Mouse (Mus musculus) hindbrain, postnatal 0 days (tissue): ENCODE data around the gene Gm37240. TPM values are rescaled to one million over a fixed set of nuclear protein-coding genes. Genes with fewer than 3 reads are reported as not detected.

ENCODE experiments used
- ATAC-seq: fragments of 200-750 bp; cut with Nextera tagmentation; 2 replicates; pipeline ENCODE4 v1.8.0; 2017; ENCODE audit warnings: mild to moderate bottlenecking, moderate TSS enrichment, moderate library complexity
- DNase-seq: peaks from one replicate; pipeline ENCODE4 v3.0.0-alpha.2; 2015; ENCODE audit warnings: low spot score
- H3K27ac ChIP-seq: fragments of 300-500 bp; sonication (generic); 2 replicates; pipeline ENCODE4 v1.5.1; 2014; ENCODE audit warnings: mild to moderate bottlenecking
- H3K27me3 ChIP-seq: fragments of 300-500 bp; sonication (generic); 2 replicates; pipeline ENCODE4 v1.6.1; 2014; ENCODE audit warnings: low read length, mixed read lengths; ENCODE audit not compliant: insufficient read depth
- H3K36me3 ChIP-seq: fragments of 300-500 bp; sonication (generic); 2 replicates; pipeline ENCODE4 v1.6.1; 2014; ENCODE audit warnings: low read length, mixed read lengths; ENCODE audit not compliant: insufficient read depth
- H3K4me1 ChIP-seq: fragments of 300-500 bp; sonication (generic); 2 replicates; pipeline ENCODE4 v1.6.1; 2014; ENCODE audit warnings: antibody characterized with exemption, low read length, mixed read lengths; ENCODE audit not compliant: insufficient read depth
- H3K4me2 ChIP-seq: fragments of 300-500 bp; sonication (generic); 2 replicates; pipeline ENCODE4 v1.6.1; 2014; ENCODE audit warnings: low read depth, mild to moderate bottlenecking, low read length, moderate library complexity, mixed read lengths
- H3K4me3 ChIP-seq: fragments of 300-500 bp; sonication (generic); 2 replicates; pipeline ENCODE4 v1.5.1; 2014; ENCODE audit warnings: low read length
- H3K9ac ChIP-seq: fragments of 300-500 bp; sonication (generic); replicated peaks from 2 replicates; pipeline ENCODE4 v1.6.1; 2014; ENCODE audit warnings: mild to moderate bottlenecking, low read length, moderate library complexity, mixed read lengths
- H3K9me3 ChIP-seq: fragments of 300-500 bp; sonication (generic); 2 replicates; pipeline ENCODE4 v1.6.1; 2016; ENCODE audit warnings: low read length, mixed read lengths
- CTCF ChIP-seq: IDR thresholded peaks from 2 replicates; pipeline ENCODE4 v1.5.1; 2016; ENCODE audit warnings: antibody characterized with exemption, control low read depth, low read depth
- WGBS: fragments of 180-500 bp; shearing (Covaris S2); extraction: QIAGEN DNeasy Blood & Tissue Kit; methylation state at CpG from one replicate; pipeline ENCODE4 v1.1.7; 2014; 5-methylcytosine and 5-hydroxymethylcytosine counted together
- polyA plus RNA-seq: library from polyadenylated mRNA; unstranded; fragments of >200 nt; fragmentation: Nextera tagmentation; extraction: Ambion mirVana; gene quantifications from 2 replicates; pipeline ENCODE4 v1.2.1, GENCODE M21; 2015
- total RNA-seq: library from RNA; depleted of rRNA; stranded (reverse); fragments of >200 nt; gene quantifications from 2 replicates; pipeline ENCODE4 v1.2.3, GENCODE M21; 2014

Gm37240 gene
- total and polyA plus RNA-seq, 2 experiments from 2014 or later, result 1.5 TPM; not detected in 1

DNA sequence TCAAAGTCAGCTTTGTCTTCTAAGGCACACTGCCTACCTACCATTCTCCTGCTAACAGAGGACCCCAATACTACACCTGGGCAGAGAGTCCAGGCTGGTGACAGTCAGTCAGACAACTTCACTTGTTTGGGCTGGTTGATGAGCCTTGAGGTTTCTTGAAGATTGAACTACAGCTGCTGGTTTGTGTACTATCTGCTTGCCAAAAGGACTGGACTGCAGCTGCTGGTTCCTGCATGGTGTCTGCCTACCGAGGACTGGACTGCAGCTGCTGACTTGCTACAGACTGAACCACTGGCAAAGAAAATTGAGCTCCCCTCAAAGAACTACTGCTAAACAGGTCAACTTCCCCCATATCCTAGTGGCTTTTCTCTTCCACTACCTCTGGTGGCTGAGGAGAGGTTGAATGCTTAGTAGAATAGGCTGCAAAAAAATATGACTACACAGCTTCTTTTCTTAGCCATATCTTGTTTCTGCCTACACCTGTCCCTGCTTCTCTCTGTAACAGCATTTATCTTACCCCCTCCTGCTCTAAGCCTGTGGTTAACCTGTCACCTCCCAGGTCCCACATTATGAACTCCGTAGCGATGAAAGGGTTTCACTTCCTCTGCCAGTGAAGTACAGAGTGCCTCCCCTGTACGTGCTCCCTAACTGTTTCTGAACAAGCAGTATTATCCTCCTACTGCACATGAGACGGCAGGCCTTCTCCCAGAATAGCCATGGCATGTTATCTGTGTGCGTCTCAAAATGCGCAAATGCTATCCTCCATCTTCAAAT is 173.2 kb downstream of the Gm37240 start:
- Histone ChIP-seq H3K4me1 (no peaks in the 10 kb centered on the region), H3K4me2 (no peak overlapping the region), H3K36me3 (no peaks in the 10 kb centered on the region), H3K4me3 (no peak overlapping the region), H3K9ac (no peak overlapping the region), H3K27ac (no peak overlapping the region), H3K27me3 (no peaks in the 10 kb centered on the region), H3K9me3 (no peaks in the 10 kb centered on the region)
- DNase-seq, result no peak
- TF ChIP-seq CTCF, result no peak
- ATAC-seq, result no peak
- WGBS, result 88% methylated on average over 7 of the region's 7 CpGs

DNA sequence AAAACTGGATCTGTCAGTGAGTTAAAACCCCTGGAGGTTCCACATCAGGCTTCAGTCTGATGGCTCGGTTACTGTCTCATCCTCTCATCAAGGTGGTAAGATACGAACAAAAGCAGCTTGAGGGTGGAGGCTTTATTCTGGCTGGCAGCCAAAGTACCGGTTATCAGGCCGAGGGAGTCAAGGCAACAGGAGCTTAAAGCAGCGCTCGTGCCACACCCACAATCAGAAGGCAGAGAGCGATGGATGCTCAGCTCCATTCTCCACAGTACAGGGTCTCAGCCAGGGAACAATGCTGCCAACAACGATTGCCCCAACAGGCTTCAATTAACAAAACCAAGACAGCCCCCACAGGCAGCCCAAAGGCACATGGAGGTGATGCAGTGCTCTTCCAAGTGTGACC is 176.6 kb downstream of the Gm37240 start:
- Histone ChIP-seq H3K4me3 (no peak overlapping the region), H3K36me3 (no peaks in the 10 kb centered on the region), H3K4me1 (no peaks in the 10 kb centered on the region), H3K9me3 (no peaks in the 10 kb centered on the region), H3K4me2 (no peak overlapping the region), H3K27me3 (no peaks in the 10 kb centered on the region), H3K9ac (no peak overlapping the region), H3K27ac (no peak overlapping the region)
- ATAC-seq, result no peak
- DNase-seq, result no peak
- WGBS, result 37% methylated on average over 8 of the region's 8 CpGs
- TF ChIP-seq CTCF, result no peak

GRCm38 (mm10) chr3:85707421-85707820 is 179.9 kb downstream of the Gm37240 start:
- peak; percentile 72 for TF ChIP-seq CTCF
- H3K36me3 ChIP-seq, result no peaks in the 10 kb centered on the region
- no peaks in the 10 kb centered on the region for H3K4me1 ChIP-seq
- no peak overlapping the region for H3K4me3 ChIP-seq
- no peak overlapping the region for H3K9ac ChIP-seq
- H3K9me3 ChIP-seq, result no peaks in the 10 kb centered on the region
- DNase-seq (peak; percentile 68), ATAC-seq (no peak)
- H3K4me2 ChIP-seq, result no peak overlapping the region
- H3K27me3 ChIP-seq, result no peaks in the 10 kb centered on the region
- WGBS, result 37% methylated on average over 7 of the region's 7 CpGs
- no peak overlapping the region for H3K27ac ChIP-seq

GRCm38 (mm10) chr3:85703141-85703882 is 184.0 kb downstream of the Gm37240 start:
- H3K27ac ChIP-seq, result peak overlapping the region; percentile 26; the same call in 1 of the 2 replicates
- no peak for TF ChIP-seq CTCF

GRCm38 (mm10) chr3:85698496-85698895 is 188.8 kb downstream of the Gm37240 start:
- Histone ChIP-seq H3K27me3 (no peaks in the 10 kb centered on the region), H3K4me2 (no peak overlapping the region), H3K36me3 (no peaks in the 10 kb centered on the region), H3K4me1 (no peaks in the 10 kb centered on the region), H3K9me3 (no peaks in the 10 kb centered on the region), H3K9ac (no peak overlapping the region), H3K27ac (no peak overlapping the region), H3K4me3 (no peak overlapping the region)
- WGBS, result 78% methylated on average over 4 of the region's 4 CpGs
- ATAC-seq (no peak), DNase-seq (no peak)
- no peak for TF ChIP-seq CTCF

More at GRCm38 (mm10) chr3:85703141-85703882, 184.0 kb downstream of the Gm37240 start:
- Histone ChIP-seq H3K4me2 (no peak overlapping the region), H3K4me1 (no peaks in the 10 kb centered on the region), H3K27me3 (no peaks in the 10 kb centered on the region), H3K4me3 (no peak overlapping the region), H3K9ac (no peak overlapping the region), H3K36me3 (no peaks in the 10 kb centered on the region), H3K9me3 (no peaks in the 10 kb centered on the region)
- ATAC-seq (no peak), DNase-seq (peak; percentile 21)
- WGBS, result 41% methylated on average over 6 of the region's 6 CpGs

DNA sequence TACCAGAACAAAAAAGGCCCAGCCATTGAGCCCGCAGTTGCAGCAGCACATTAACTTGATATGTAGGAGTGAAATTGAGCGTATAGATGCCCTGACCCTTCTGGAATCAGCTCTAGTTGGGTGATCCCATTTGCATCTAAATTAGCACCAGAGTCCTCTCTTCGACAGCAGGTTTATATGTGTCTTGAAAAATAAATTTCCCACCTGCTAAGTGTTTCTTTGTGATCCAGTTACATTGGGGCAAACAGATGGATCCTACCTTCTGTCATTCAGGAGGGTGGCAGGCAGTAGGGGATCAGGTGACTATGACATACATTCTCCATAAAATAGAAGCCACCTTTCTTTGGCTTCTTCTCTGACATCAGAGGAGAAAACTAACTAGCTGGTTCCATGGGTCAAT is 192.3 kb downstream of the Gm37240 start:
- no peak overlapping the region for H3K9ac ChIP-seq
- no peaks in the 10 kb centered on the region for H3K4me1 ChIP-seq
- H3K4me3 ChIP-seq, result no peak overlapping the region
- 66% methylated on average over 3 of the region's 3 CpGs for WGBS
- H3K9me3 ChIP-seq, result no peaks in the 10 kb centered on the region
- DNase-seq, result no peak
- no peak for TF ChIP-seq CTCF
- no peaks in the 10 kb centered on the region for H3K36me3 ChIP-seq
- ATAC-seq, result no peak
- no peak overlapping the region for H3K27ac ChIP-seq
- H3K27me3 ChIP-seq, result no peaks in the 10 kb centered on the region
- H3K4me2 ChIP-seq, result no peak overlapping the region

- no peaks in the 10 kb centered on the region for H3K27me3 ChIP-seq
- WGBS, result 47% methylated on average over 3 of the region's 3 CpGs
- no peak for DNase-seq
- H3K4me1 ChIP-seq, result no peaks in the 10 kb centered on the region
- H3K36me3 ChIP-seq, result no peaks in the 10 kb centered on the region
- H3K27ac ChIP-seq, result no peak overlapping the region
- H3K9ac ChIP-seq, result no peak overlapping the region
- TF ChIP-seq CTCF, result no peak
- no peak overlapping the region for H3K4me2 ChIP-seq
- no peak overlapping the region for H3K4me3 ChIP-seq
- no peak for ATAC-seq
- H3K9me3 ChIP-seq, result no peaks in the 10 kb centered on the region
Measured at GRCm38 (mm10) chr3:85693013-85693412, 194.3 kb downstream of the Gm37240 start.
